Mouse (Mus musculus): ENCODE results near the gene Gm13199. TPM values are rescaled to one million over a fixed set of nuclear protein-coding genes. Genes with fewer than 3 reads are reported as not detected.

Gene Gm13199
- total RNA-seq, 2 experiments from 2014 or later, result not detected

GRCm38 (mm10) chr2:5824685-5825084, 38.0 kb downstream of the Gm13199 start:
- ATAC-seq (replicated peaks; ENCODE audit: low FRiP score, poor library complexity, severe bottlenecking), result no peak

GRCm38 (mm10) chr2:5824213-5824612, 38.5 kb downstream of the Gm13199 start:
- ATAC-seq (replicated peaks; ENCODE audit: low FRiP score, poor library complexity, severe bottlenecking), result no peak

GRCm38 (mm10) chr2:5822449-5822848, 40.3 kb downstream of the Gm13199 start:
- ATAC-seq (replicated peaks; ENCODE audit: low FRiP score, poor library complexity, severe bottlenecking), result no peak

- ATAC-seq (replicated peaks; ENCODE audit: low FRiP score, poor library complexity, severe bottlenecking), result no peak
These were observed 41.5 kb downstream of the Gm13199 start for GRCm38 (mm10) chr2:5821264-5821663.

Other genes with a start within 250 kb of the Gm13199 start
- 2.3 and 4.6 TPM in 2 replicates for gene Camk1d, start 148.4 kb downstream of the Gm13199 start, total RNA-seq (2015; ENCODE audit: low replicate concordance)
- 1.5 and 4.3 TPM in 2 replicates for gene Camk1d, start 148.4 kb downstream of the Gm13199 start, total RNA-seq (2017; ENCODE audit: low replicate concordance)
- gene Nudt5, start 17.9 kb downstream of the Gm13199 start, total RNA-seq (2015; ENCODE audit: low replicate concordance), result 7.9 and 9.0 TPM in 2 replicates
- 6.8 and 17.8 TPM in 2 replicates for gene Nudt5, start 17.9 kb downstream of the Gm13199 start, total RNA-seq (2017; ENCODE audit: low replicate concordance)
- gene Cdc123, start 17.8 kb downstream of the Gm13199 start, total RNA-seq (2015; ENCODE audit: low replicate concordance), result 41.8 and 43.6 TPM in 2 replicates
- 62.3 and 80.2 TPM in 2 replicates for gene Cdc123, start 17.8 kb downstream of the Gm13199 start, total RNA-seq (2017; ENCODE audit: low replicate concordance)
- gene Sec61a2, start 32.5 kb upstream of the Gm13199 start, total RNA-seq (2015; ENCODE audit: low replicate concordance), result 2.1 and 22.7 TPM in 2 replicates
- 6.7 and 8.9 TPM in 2 replicates for gene Sec61a2, start 32.5 kb upstream of the Gm13199 start, total RNA-seq (2017; ENCODE audit: low replicate concordance)
- 8.8 TPM in 1 of 2 replicates, not detected in the other for gene Dhtkd1, start 79.9 kb upstream of the Gm13199 start, total RNA-seq (2015; ENCODE audit: low replicate concordance)
- 0.28 and 4.4 TPM in 2 replicates for gene Dhtkd1, start 79.9 kb upstream of the Gm13199 start, total RNA-seq (2017; ENCODE audit: low replicate concordance)
- 19.0 and 20.4 TPM in 2 replicates for gene Upf2, start 88.5 kb upstream of the Gm13199 start, total RNA-seq (2015; ENCODE audit: low replicate concordance)
- 25.4 and 25.6 TPM in 2 replicates for gene Upf2, start 88.5 kb upstream of the Gm13199 start, total RNA-seq (2017; ENCODE audit: low replicate concordance)